Mouse (Mus musculus): Measurements from ENCODE around the gene Ctsg. TPM values are rescaled to one million over a fixed set of nuclear protein-coding genes. Genes with fewer than 3 reads are reported as not detected.
A peak's percentile ranks its signal among the peaks of the same experiment; 100 is the strongest.
"Not testable (repeated sequence)": the region's sequence is repeated elsewhere in the genome, so short reads cannot be mapped to it uniquely, and the experiment has no call there.

Ctsg gene
- not detected for total RNA-seq (2022)

DNA sequence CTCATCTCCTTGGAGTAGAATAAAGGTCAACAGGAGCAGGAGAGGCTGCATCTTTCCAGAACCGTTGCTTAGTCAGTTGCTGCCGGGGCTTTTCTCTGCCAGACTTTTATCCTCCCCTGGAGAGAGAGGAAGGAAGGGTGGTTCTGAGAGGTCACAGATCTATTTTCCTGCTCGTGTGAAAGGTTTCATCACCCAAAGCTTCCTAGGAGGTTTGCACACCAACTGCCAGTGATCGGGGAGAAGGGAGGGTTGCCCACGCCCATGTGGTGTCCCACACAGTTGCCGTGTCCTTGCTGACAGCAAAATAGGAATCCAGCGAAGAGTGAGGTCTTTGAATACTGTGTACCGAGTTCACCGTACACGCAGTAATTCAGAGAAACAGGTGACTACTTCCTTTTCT is at the start of gene Ctsg:
TSS of gene Ctsg (minus strand) at position 189 of the 400 bp plus-strand sequence.
- no peak for DNase-seq

DNA sequence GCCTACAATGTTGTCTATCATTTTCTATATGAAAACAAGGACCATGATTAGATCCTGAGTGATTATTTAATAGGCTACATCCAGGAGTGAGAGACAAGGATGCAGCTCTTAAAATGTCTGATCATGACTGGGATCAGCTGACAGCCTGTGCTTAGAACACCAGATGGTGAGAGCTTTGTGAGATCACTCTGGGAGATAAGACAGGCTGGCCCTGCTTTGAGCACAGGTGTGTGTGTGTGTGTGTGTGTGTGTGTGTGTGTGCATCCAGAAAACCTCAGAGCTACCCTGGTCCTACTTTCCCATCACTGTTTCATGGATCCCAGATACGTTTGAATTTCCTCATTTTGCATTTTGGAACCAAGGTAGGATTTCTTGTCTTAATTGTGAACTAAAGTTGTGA is 31.3 kb upstream of the Ctsg start:
- DNase-seq: not testable (repeated sequence)

DNA sequence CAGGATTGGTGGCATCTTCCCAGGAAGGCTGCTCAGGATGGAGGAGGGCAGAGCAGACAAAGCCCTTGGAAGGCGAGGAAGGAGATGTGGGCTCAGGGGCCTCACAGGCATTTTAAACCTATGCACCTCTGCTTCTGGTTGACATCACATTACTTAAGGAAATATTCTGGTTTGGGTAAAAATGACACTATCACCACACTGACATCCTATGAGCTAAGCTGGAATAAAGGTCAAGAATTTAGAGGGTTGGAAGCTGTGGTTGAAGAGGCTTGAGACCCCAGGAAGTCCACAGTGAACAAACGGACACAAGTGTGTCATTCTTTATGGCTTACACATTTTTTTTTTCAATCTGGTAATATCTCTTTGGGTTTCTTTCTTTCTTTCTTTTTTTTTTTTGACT is 30.1 kb upstream of the Ctsg start, which contains the start of gene Gzmd:
TSS of gene Gzmd (minus strand) at position 101 of the 400 bp plus-strand sequence.
- not testable (repeated sequence) for DNase-seq

DNA sequence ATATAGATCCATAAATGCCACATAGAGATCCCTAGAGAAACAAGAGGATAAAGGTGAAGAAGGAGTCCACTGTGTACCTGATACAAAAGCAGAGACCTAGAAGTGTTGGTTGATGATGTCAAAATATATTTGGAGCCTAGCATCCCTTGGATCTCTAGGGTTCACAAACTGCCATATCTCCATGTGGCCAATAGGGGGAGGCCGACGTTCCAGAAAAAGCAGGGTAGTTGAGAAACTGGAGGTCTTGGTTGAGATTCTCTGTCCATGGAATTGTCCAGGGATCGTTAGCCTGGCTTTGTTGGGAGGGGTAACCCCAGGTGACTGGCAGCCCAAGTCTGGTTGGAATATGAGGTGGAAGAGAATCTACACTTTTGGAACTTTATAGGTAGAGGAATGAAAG is 26.0 kb upstream of the Ctsg start:
- no peak for DNase-seq

DNA sequence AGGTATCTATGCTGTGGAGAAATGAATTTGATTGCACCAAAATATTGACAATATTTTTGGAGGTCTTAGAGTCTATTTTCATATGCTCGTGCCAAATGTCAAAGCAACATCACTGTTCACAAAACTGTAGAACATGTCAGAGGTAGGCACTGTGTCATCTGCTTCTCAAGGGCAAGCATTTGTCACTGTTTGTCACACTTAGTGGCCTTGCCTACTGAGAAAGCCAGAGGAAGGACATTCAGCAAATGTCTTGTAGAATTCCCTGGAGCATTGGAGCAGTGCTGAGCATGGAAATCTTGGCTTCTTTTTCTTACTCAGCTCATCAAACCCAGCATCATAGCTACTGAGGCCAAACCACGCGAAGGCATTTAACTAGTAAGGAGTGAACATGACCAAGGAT is 21.1 kb upstream of the Ctsg start:
- DNase-seq: peak; percentile 29

DNA sequence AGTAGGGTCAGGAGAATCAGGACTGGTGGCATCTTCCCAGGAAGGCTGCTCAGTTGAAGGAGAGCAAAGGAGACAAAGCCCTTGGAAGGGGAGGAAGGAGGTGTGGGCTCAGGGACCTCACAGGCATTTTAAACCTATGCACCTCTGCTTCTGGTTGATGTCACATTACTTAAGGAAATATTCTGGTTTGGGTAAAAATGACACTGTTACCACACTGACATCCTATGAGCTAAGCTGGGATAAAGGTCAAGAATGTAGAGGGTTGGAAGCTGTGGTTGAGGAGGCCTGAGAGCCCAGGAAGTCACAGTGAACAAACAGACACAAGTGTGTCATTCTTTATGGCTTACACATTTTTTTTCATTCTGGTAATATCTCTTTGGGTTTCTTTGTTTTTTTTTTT is 18.2 kb upstream of the Ctsg start, which contains the start of gene Gzme:
TSS of gene Gzme (minus strand) at position 101 of the 400 bp plus-strand sequence.
- no peak for DNase-seq

DNA sequence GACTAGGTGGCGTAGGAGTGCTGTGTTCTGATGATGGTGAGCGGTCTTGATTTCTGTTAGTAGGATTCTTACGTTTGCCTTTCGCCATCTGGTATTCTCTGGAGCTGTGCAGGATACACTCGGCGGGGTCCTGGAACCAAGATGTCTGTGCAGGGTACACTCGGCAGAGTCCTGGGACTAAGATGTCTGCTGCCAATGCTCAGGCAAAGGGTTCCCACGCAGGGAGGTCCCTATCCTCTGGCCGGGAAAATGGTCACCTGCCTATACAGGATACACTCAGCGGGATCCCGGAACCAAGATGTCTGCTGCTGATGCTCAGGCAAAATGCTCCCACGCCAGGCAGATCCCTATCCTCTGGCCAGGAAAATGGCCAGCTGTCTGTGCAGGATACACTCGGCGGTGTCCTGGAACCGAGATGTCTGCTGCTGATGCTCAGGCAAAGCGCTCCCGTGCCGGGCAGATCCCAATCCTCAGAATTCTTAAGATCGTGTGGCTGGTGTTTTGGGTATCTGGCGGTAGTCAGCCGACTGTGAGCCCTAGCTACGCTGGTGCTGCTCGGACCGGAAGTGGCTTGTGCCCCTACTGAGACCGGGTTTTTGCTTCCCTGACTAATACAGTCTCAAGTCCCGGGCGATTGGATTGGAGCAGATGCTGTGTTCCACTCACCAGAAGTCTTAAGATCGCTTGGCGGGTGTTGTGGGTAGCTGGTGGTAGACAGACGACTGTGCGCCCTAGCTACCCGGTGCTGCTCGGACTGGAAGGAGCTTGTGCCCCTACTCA is 13.3 kb upstream of the Ctsg start:
- DNase-seq: not testable (repeated sequence)

DNA sequence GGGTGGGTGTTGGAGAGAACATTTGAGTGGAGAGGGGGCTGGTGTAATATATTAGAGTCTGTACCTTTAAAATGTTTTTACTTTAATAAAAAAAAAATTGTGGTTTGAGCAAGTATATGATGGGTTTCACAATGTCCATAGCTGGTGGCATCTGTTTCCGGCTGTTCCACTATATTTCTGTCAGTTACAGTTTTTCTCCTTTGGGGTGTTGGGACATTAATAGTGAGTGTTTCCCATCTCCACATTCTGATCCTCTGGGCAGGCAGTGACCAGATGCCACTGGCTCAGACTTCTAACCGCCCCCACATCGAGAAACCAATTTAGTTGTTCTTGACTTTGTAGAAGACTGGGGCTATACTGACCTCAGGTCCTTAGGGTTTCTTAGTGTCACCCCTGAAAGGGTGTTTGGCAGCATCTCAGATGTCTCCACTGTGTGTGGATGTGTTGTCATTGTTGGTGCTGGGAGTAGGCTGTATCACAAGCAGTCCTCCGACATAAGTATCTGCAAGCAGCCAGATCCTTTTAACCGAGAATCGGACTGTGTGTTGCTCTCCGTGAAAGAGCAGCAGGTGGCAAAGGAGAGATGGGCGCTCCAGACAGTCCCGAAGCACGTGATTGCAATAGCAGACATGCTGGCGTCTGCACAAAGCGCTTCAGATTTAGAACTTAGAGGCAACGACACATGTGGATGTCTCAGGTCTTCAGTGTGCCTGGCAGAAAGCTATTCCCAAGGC is 3.2 kb upstream of the Ctsg start:
- no peak for DNase-seq

DNA sequence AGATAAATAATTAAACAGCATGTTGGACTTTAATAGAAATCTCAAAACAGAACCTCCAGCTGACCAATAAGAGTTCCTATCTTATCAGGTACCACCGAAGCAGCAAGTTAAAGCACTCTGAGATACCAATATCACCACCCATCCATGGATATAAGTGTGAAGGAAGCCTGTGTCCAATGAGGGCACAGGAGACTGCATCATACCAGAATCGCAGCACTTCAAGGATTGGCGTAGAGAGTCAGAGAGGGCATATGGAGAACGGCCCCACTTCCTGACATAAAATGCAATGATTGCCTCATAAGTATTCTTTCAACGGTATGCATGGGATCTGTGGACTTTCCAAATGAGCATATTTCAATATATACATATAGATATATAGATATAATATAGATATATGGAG is 2.6 kb upstream of the Ctsg start:
- no peak for DNase-seq

DNA sequence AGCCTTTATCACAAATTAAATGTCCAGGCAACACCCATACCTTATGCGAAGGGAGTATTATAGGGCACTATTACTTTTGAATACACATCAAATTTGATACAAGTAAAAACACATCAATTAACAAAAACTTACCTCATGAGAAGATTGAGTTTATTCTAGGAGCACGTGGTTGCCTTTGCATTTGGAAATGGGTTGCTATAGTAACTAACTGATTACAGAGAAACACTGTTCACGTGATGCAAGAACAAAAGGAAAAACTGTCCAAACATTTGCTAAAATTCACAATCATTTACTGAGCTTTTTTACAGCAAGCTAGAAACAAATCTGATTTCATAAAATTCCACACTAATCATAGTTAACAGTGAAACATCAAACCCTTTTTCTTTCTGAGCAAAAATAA is 1.1 kb upstream of the Ctsg start:
- no peak for DNase-seq

DNA sequence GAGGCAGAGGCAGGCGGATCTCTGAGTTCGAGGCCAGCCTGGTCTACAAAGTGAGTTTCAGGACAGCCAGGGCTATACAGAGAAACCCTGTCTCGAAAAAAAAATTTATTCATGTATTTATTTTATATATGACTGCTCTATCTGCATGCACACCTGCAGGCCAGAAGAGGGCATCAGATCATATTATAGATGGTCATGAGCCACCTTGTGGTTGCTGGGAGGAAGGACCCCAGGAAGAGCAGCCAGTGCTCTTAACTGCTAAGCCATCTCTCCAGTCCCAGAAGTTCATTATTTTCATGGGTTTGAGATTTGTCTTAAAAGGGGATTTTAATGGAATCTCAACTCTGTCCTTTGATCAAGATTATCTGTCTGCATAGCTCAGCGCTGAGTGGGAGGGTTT is 3.4 kb downstream of the Ctsg start:
- DNase-seq: no peak

DNA sequence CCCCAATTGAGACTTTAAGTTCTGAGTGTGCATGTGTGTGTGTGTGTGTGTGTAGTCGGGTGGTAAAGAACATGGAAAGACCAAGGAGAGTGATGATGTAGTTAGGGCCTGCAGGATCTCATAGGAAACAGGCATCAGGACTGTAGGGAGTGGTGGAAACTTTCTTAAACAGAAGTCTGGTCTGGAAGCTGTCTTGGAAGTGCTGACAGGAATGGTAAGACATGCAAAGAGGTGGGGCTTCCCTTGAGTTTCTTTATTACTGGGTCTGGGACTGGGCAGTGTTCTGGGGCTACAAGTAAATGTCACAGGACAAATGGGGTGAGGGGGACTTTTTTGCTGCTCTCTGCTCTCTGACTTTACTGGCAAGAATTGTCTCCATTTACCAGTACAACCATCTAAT is 4.8 kb downstream of the Ctsg start:
- no peak for DNase-seq

DNA sequence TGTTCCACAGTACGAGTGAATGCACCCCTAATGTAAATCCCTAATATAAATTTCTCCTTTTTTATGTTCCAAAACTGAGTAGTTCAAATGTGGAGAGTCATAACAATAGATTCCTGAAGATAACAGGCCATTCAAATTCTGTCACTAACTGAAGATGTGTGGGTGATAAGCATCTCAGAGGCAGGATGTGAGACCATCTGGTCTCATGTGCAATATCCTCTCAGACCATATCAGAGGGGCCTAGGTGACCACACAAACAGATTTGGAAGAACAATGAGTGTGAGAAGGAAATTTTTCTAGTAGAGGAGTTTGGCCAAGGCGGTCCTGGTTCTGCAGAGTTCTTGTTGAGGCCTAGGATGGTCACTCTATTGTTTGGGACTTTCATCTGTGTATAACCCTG is 9.0 kb downstream of the Ctsg start:
- no peak for DNase-seq

DNA sequence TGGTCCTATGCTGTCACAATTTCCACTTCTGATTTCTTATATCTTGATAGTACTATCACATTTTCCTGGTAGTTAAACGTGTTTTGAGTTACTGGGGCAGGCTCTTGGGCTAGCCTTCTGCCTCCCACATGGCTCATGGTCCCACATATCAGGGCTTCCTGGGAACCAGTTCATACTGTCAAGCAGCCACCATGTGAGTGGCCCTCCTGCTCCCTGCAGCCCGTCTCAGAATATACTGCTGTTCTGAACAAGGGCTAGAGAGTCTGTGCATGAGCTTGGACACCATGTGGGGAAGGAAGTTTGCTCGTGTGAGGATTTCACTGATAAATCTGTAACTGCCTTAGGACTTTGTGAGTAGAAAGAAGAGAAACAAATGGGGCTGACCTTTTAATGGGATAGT is 15.7 kb downstream of the Ctsg start:
- no peak for DNase-seq

DNA sequence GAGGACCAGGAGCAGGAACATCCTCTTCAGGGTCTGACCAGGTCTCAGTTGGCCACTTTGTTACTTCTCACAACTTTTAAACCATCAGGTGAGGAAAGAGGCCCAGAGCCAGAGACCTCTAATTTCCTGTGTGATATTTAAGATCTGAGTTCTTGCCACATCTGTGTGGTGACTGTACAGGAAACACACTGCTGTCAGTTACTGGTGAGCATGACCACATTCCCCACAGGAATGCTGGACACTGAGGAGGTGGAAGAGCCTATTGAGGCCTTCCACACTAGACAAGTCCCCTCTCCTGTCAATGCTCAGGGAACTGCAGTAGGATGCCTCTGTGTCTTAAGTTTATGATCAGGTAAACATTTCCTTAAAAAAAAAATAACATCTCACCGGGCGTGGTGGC is 17.2 kb downstream of the Ctsg start, which contains the start of gene Mcpt8:
TSS of gene Mcpt8 (minus strand) at position 107 of the 400 bp plus-strand sequence.
- DNase-seq: no peak

DNA sequence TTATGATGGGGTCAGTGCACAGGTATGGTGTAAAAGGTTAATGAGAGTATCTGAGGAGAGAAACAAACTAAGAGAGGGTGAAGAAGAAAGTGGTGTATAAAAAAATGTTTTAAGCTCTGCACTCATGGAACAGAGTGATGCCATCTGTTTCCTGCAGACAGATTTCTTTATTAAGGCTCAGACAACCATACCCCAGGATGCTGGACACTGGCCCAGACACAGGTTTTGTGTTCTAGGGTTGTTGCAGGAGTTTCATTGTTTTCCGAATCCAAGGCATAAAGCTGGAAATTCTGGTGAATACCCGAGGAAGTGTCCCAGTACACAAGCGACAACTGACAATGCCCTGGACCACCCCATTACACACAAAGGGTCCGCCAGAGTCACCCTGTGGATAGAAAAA is 20.4 kb downstream of the Ctsg start:
- no peak for DNase-seq

DNA sequence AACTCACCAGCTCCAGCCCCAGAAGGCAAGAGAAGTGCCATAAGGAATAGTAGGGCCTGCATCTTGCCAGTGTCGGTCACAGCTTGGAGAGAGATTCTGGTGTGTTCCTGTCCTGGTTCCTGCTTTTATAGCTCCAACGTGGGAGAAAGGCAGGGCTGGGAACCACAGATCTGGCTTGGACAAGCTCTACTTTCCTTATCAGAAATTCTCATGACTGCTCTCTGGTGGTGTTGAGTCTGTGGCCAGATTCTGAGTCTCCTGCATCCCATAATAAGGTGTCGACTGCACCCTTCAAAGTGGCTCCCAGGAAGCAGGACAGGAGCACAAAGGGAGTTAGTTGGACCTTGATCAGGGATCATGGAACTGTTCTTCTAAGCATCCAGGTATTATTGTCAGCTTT is 40.2 kb downstream of the Ctsg start, which contains the start of gene Mcpt4:
TSS of gene Mcpt4 (minus strand) at position 101 of the 400 bp plus-strand sequence.
- not testable (repeated sequence) for DNase-seq

DNA sequence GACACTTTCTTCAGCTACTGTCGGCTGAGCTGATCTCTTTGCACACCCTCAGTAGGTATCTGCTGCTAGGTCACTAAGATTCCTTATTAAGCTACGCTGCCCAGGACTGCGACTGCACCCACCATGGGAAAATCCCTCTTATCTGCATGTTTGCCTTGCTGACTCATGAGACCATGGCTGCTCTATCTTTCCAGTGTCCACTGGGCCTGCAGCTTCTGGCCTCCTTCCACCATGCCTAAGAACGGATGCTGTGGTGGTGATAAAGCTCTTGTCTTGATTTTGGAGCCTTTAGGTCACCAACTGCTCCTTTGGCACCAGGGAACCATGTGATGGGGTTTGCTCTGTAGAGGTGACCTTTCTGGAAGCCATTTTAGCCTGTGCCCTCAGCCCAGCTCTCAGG is 44.7 kb downstream of the Ctsg start:
- no peak for DNase-seq

DNA sequence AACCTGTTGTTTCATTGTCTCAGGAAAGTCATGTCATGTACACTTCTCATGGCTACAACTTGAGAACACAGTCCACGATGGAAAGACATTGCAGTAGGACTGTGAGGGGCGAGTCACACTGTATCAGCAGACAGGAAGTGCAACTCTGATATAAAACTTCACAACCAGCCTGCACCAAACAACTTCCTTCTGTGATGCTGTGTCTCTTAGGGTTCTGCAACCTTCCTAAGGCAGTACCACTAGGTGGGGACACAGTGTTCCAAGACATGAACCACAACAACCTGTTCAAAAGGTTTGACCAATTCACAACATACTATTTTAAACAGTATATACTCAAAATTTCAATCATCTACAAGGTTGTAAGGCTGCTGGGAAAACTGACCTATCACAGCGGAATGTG is 47.0 kb downstream of the Ctsg start:
- no peak for DNase-seq

All from adrenal gland, adult 8-10 months (tissue).